Mouse (Mus musculus) ZHBTc4 (cell line): ENCODE measurements at regions not wholly inside any gene's neighbourhood (a gene's known extent, or its start where the extent isn't known, plus 50 kb on each side); places are given as distances from the start of the nearest gene placed in this dataset.

ENCODE experiments used
- DNase-seq: peaks from one replicate; pipeline ENCODE4 v3.0.0-alpha.2; 2011; ENCODE audit warnings: low read depth, low spot score

GRCm38 (mm10) chr3:37882417-37882816, 158.1 kb upstream of the Gm5148 start:
- DNase-seq, result no peak

- no peak for DNase-seq
These were observed 156.7 kb upstream of the Gm5148 start for GRCm38 (mm10) chr3:37881016-37881415.

GRCm38 (mm10) chr3:37879056-37879455, 154.8 kb upstream of the Gm5148 start:
- no peak for DNase-seq

- DNase-seq, result no peak
These were observed 151.9 kb upstream of the Gm5148 start for GRCm38 (mm10) chr3:37876016-37876765.

GRCm38 (mm10) chr3:37875331-37876015, 151.2 kb upstream of the Gm5148 start:
- no peak for DNase-seq

- DNase-seq, result no peak
These were observed 150.6 kb upstream of the Gm5148 start for GRCm38 (mm10) chr3:37874864-37875263.

GRCm38 (mm10) chr3:37874346-37874745, 150.1 kb upstream of the Gm5148 start:
- no peak for DNase-seq

GRCm38 (mm10) chr3:37872329-37872728, 148.0 kb upstream of the Gm5148 start:
- DNase-seq, result no peak

GRCm38 (mm10) chr3:37871076-37871475, 146.8 kb upstream of the Gm5148 start:
- DNase-seq, result no peak

- DNase-seq, result no peak
These were observed 144.2 kb upstream of the Gm5148 start for GRCm38 (mm10) chr3:37868454-37868853.

GRCm38 (mm10) chr3:37862756-37863155, 138.5 kb upstream of the Gm5148 start:
- DNase-seq, result no peak

GRCm38 (mm10) chr3:37860715-37861461, 136.6 kb upstream of the Gm5148 start:
- no peak for DNase-seq

GRCm38 (mm10) chr3:37860034-37860714, 135.9 kb upstream of the Gm5148 start:
- no peak for DNase-seq

GRCm38 (mm10) chr3:37858624-37859302, 134.5 kb upstream of the Gm5148 start:
- no peak for DNase-seq

- no peak for DNase-seq
These were observed 122.1 kb upstream of the Gm5148 start for GRCm38 (mm10) chr3:37846191-37847003.

- no peak for DNase-seq
These were observed 121.2 kb upstream of the Gm5148 start for GRCm38 (mm10) chr3:37845313-37846023.

- DNase-seq, result no peak
These were observed 120.5 kb upstream of the Gm5148 start for GRCm38 (mm10) chr3:37844731-37845312.

GRCm38 (mm10) chr3:37842289-37842688, 118.0 kb upstream of the Gm5148 start:
- no peak for DNase-seq

- DNase-seq, result no peak
These were observed 114.6 kb upstream of the Gm5148 start for GRCm38 (mm10) chr3:37838896-37839295.
